Mouse (Mus musculus) right cerebral cortex, adult 18-20 months (tissue): Measurements from ENCODE around the gene Sap30l.

Experiments
- DNase-seq: peaks from one replicate; pipeline ENCODE4 v3.0.0; 2022; ENCODE audit warnings: mixed read lengths

Sap30l gene

DNA sequence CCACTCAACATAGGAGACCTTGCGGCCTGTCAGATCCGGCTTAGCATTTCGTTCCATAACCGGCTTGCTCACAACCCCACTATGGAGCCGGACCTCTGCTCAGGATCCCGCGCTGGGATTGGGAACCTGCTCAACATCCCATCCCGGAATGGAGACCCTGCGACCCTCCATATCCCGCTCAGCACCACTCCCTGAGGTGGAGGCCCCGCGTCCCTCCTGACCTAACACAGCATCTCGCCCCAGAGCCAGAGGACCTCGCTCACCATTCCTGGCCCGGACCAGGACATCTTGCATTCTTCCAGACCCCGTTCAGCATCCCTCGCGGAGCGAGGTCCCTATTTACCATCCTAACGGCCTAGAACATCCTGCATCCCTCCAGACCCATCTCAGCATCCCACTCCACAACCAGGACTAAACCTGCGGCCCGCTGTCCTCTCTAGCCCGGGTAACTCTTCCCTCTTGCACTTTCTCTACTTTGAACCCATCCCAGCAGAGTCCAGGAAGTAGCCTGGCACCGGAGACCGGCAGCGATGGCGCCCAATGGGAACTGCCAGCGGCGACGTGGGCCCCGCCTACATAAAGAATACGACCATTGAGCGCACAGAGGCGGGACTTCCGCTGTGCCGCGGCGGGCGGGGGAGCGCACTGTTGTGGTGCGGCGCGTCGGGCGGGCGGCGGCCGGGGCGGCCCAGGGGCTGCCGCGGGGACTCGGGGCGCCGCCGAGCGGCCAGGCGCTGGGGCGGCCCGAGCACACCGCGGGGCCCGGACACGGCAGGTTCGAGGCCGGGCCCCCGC lies at the start of gene Sap30l:
TSS of gene Sap30l (plus strand) at position 667 of the 795 bp plus-strand sequence.
- peak; percentile 97 for DNase-seq

DNA sequence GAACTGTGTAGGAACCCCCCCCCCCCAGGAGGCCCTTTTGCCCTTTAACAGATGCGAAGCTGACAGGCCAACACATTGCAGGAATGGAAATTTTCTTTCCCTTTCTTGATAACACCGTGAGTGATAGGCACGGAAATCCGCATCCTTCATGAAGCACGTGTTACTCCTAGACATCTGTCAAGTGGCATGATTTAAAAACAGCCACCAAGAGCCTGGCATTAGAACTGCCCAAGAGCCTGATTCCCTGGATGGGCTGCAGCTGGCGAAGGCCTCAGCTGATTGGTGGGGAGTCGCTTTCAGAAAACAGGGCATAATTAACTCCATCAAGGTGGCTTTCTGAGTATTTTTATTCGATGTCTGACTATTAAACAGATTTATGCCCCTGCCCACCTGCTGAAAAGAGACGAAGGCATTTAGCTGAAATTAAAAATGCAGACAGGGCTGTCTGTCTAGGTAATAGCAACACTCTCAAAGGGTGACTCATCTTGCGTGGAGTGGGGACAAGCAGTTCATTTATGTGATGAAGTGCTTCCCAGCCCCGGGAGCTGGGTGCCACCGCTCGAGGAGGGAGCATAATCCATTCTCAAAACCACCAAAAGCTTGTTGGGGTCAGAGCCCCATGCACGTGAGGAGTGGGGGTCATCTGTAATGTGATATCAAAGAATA lies 47.8 kb upstream of the Sap30l start:
- no peak for DNase-seq

DNA sequence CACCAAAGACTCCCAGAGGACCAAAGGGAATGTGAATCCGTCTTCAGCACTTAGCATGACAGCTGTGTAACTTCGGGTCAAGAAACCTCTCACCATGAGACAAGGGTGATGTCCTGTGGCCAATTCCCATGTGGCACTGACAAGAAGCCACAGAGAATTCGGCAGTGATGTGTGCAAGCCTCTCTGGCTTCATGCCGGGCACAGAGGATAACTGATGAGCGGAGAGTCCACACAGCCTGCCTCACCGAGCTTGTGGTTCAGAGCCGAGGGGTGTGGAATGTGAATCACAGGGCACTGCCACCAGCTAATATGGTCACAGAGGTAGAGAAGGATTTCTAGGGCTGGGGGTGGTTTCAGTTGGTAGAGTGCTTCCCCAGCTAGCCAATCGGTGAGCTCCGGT lies 42.8 kb upstream of the Sap30l start:
- no peak for DNase-seq

DNA sequence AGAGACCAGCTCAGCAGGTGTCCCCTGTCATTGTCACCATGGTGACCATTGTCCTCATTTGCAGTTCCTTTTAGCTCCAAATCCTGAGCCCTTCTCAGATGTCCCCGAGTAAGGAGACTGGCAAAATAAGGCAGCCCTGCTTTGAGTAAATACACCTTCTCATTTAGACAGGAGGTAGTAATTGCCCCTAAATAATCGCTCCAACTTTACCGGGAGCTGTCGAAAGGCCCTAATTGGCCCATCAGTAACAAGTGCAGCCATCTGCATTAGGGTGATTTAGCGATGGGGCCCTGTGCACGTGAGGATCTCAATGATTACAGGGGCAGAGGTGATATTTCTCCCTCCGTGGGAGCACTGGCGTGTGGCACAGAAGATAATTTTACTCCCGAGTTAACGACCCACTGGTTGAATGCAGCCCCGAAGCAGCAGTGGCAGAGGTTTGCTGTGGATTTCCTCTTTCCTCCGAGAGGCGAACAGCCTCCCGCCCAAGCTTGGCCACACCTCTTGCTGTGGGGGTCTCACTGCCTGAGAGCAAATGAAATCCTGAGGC lies 40.9 kb upstream of the Sap30l start:
- DNase-seq, result no peak

DNA sequence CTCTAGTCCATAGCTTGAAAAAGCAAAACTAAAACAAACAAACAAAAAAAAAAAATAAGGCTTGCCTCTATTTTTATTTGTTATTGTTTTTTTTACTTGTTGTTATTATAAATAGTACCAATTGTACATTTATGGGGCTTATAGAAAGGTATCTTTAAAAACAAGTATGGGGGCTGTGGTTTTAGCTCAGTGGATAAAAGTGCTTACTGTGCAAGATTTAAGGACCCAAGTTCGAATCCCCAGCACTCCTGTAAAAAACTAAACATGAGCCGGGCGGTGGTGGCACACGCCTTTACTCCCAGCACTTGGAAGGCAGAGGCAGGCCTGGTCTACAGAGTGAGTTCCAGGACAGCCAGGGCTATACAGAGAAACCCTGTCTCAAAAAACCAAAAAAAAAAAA lies 40.1 kb upstream of the Sap30l start:
- DNase-seq, result no peak

DNA sequence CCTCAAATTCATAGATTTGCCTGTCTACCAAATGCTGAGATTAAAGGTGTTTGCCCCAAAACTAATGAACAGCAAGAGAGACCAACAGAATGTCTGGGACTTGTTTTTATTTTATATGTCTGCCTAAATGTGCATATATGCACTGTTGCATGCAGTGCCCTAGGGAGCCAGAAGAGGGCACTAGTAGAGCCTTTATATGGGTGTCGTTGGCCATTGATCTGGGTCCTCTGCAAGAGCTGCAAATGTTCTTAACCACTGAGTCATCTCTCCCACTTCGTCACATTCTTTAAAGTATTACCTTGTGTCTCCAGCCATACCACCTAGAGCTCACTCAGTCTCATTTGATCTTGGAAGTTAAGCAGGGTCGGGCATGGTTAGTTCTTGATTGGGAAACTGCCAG lies 37.3 kb upstream of the Sap30l start:
- DNase-seq, result no peak

DNA sequence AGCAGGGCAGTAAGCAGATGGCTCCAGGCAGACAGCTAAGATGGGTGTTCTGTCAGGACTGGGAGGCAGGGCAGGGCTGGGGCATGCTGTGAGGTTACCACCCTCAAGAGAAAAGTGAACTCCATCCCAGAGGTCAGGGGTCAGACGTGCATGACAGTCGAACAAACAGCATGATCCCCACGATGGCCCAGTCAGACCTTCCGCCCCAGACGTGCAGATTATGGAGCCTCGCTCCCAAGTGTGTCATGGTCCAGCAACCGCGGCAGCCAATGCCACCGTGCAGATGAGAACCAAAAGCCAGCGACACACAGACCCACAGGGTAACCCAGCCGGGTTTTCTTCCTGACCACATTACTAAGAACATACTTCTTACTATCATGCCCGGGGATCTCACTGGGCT lies 34.8 kb upstream of the Sap30l start:
- no peak for DNase-seq

DNA sequence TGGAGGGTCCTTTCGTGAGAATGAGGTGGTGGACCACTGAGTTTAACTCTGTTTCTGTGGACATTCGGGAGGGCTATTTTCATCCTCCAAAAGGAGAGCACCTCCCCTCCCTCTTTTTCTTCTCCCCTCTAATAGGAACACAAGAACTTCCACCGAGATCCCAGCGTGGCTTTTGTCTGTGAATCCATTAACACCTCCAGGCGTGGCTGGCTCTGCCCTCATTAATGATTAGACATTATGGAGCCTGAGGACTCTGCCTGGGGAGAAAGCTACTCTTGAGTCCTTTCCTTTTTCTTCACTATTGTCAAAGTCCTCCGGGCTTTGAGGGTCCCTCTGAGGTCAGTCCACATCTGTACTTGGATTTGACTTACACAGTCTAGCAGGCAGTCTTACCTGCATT lies 34.3 kb upstream of the Sap30l start:
- no peak for DNase-seq

DNA sequence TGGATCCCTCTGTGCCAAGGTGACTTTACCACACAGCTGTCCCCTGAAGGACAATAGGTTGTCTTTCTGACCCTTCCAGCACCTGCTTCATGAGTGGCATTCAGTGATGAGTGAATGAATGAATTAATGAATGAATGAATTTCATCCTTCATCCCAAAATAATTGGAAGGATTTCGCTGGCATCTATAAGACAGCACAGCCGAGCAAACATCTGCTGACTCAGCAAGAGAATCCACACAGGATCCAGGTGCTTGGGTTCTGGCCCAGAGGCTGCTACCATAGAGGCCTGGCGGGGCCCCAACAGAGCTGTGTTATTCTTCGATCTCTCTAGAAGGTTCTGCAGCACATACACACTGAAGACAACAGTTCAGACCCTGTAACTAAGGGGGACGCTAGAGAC lies 30.7 kb upstream of the Sap30l start:
- DNase-seq, result no peak

DNA sequence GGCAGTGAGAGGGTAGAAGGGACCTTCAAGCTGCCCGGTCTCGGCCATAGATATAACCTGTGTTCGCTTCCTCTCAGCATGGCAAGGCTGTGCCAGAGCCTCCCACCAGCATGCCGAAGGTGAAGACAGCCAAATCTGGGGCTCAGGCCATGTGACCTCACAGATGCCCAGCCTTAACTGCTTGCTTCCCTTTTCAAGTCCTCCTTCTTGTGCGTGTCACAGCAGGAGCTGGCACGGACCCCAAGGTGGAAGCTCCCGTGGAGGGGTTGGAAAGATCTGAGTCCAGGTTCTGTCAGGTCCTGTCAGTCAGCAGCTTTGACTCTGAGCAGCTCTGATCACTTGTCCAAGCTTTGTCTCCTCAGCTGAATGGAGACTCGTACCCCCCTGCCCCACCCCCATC lies 29.8 kb upstream of the Sap30l start:
- no peak for DNase-seq

DNA sequence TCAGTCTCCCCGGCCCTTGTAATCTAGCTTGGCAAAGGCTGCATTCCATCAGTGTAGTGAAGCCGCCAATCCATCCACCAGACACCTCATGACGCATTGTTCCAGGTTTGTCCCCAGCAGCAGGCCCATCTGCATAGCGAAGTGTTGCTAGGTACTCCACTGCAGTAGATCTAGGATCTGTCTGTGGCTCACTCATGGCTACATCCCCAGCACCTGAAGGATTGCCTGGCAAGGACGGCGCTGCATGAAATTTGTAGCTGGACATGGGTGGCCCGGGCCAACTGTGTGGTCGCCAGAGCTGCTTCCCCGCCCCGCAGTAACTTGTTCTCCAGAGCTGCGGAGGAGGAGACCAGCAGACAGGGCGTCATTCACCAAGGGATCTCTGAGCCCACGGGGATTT lies 28.0 kb upstream of the Sap30l start:
- no peak for DNase-seq

DNA sequence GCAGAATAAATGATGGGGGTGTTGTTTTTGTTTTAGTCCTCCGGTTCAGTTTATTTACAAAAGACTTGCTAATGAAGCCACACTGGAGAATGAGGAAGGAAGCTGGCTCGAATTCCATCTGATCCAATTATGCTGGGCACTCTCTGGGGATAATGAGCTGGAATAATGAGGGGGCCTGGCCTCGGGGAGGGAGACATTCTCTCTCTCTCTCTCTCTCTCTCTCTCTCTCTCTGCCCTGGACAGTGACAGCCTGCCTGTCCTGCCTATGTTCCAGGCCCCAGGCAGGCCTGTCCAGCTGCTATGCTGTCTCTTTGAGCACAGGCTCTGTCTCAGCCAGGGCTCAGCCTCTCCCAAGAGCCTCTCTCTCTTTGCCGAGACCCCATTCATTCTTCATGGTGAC lies 27.5 kb upstream of the Sap30l start:
- no peak for DNase-seq

DNA sequence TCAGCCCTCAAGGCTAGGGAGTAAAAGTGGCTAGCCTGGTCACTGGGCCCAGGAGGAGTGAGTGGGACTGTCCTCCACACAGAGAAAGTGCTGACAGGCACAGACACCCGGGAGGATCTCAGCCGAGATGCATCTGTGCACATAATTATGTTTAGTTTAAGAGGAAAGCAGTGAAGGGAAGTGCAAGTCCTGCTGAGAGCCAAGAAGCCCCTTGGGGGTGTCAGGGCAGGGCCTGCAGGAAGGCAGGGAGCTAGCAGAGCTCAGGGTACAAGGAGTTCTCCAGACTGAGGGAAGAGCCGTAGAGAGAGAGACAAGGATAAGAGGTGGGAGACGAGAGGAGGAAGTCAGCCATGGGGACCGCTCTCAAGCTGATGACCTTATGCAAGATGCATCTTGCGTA lies 25.6 kb upstream of the Sap30l start:
- no peak for DNase-seq

DNA sequence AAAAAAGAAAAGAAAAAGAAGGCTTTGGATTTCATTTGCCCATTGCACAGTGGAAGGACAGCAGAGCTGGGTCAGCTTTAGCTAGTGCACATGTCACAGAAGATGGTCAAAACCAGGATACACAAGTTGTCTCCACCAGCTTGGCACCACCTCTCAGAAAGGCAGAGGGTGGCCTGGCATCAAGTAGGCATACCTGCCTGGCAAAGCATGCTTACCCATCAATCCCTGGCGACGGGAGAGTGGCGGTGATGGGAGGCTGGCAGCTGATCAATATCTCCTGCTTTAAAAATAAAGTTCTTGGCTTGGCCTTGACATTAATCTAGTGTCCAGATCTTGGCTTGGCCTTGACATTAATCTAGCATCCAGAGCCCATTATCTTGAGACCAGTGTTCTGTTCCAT lies 24.9 kb upstream of the Sap30l start:
- DNase-seq, result no peak

DNA sequence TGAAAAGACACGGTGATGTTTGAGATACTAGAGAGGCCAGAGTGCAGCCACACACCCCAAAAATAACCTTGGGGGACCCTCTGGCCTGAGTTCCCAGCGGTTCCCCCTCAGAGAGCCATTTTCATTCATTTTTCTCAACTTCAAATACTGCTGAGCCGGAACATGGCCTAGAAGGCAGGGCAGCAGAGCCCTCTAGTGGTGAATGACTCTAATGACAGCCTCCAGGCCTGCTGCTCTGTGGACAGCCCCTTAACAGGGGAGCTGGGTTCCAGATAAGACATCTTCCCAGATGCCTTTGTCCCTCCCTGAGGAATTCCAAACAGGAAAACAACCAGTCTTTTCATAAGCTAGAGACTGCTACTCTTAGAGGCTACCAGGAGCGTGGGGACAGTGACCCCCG lies 23.1 kb upstream of the Sap30l start:
- peak; percentile 43 for DNase-seq

DNA sequence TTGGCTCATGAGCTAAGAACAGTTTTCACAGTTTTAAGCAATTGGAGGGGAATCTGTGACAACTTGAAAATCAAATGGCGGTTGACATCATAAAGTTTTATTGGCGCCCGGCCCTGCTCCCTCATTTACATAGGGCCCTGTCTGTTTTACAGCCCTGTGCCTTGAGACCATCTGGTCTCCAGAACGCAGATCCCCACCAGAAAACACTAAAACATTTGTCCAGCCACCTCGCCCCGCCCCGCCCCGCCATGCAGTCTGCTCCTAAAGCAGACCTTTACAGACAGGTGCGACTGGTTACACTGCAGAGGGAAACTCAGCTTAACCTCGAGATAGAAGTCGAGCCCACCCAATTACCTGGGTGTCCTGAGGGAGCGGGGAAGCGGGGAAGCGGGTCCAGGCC lies 21.6 kb upstream of the Sap30l start:
- no peak for DNase-seq

DNA sequence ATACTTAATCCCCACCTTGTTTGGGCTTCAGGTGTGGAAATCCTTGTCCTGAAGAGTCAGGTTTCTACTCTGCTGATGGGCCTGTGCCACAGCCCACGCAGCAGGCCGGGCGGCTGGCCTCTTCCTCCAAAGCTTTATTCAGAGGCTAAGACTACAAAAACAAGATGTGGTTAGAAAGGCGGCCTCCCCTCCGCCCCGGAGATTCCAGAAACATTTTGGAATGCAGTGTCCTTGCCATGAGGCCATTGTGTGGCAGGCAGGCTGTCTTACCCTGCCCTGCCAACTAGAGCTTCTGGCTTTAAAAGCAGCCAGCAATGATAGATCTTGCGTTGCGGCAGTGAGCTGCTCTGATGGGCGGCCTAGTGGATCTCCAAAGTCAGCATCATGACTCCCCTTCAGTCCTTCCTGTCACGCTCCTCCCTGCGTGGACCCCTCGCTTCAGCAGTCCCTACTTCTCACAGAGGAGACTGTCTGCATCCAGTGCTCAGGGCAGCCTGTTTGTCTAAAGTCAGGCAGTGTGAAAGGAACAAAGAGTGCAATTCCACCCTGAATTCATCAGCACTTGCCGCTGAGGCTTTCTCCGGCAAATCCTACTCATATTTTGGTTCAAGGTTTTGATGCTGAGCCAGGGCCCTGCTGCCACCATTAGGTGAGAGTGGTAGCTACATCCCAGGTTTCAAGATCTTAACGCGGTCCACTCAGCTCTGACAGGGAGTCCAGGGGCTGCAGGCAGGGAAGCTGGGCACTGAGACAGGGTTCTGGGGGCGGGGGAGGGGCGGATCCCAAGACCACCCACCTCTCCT lies 14.6 kb upstream of the Sap30l start:
- peak; percentile 65 for DNase-seq

DNA sequence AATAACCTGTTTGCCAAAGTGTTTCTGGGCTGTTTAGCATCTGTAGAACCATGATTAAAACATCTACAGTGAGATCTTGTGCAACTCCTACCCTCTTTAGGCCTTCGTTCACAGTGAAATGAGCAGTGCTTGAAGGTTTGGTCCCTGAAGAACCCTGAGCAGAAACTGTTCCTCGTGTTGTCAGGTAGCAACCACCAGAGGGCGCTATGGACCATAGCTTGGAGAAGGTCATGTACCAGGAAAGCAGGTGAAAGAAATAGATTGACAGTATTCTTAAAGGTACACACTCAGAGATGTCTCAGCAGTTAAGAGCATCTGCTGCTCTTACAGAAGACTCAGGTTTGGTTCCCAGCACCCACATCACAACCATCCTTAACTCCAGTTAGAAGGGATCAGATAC lies 13.5 kb upstream of the Sap30l start:
- DNase-seq, result no peak

DNA sequence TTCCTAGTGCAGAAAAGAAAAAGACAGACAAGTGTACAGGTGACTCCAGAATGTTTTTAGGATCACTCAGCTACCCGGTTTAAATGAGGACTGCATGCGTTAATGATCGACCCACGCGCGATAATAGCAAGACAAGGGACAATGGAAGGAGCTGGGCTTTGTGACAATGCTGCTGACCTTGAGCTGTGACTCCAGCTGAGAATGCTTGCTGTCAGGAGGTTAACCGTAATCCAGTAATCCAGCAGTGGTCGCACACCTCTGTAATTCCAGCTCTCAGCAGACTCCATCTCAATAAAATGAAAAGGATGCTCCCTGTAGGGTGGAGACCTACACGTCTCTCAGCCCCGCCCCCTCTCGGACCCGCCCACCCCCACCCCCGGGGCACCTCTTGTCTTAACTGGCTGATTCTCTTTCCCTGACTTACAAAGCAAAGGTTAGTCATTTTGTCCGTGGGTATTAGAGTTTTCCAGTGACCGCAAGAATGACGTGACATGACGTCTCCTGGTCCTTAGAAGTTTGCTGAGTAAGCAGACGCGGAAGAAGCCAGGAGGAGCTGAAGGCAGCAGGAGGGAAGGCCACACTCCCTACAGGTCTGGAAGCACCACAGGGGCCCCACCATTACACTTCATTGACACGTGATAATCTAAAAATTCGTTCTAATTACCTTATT lies 10.4 kb upstream of the Sap30l start:
- no peak for DNase-seq

DNA sequence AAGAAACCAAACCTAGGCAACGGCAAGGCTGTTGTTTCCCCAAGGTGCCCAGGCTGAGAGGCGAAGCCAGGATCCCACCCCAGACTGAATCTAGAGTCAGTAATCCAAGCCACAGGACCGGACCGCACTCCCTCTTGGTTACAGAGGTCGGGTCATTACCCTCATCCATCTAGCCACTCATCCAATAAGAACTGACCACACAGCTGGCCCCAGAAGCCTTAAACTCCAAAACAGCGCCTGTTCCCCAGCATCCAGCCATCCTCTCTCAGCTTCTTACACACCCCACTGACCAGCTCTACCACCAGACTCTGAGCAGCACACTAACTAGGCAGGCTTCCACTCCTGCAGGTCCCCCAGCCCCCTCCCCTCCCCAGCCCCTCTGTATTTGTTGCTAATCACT lies 6.4 kb upstream of the Sap30l start:
- no peak for DNase-seq

DNA sequence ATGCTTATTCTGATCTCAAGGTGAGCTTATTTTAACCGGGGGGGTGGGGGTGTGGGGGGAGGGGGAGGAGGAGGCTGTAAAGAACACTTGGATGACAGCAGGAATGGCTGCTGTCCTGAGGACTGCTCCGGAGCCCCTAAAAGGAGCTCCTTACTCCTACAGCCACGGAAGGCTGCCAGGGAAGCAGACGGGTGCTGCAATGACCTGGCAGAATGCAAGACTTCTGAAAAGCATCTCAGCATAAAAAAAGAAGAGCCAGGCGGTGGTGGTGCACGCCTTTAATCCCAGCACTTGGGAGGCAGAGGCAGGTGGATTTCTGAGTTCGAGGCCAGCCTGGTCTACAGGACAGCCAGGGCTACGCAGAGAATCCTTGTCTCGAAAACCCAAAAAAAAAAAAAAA lies 3.6 kb upstream of the Sap30l start:
- DNase-seq, result no peak

DNA sequence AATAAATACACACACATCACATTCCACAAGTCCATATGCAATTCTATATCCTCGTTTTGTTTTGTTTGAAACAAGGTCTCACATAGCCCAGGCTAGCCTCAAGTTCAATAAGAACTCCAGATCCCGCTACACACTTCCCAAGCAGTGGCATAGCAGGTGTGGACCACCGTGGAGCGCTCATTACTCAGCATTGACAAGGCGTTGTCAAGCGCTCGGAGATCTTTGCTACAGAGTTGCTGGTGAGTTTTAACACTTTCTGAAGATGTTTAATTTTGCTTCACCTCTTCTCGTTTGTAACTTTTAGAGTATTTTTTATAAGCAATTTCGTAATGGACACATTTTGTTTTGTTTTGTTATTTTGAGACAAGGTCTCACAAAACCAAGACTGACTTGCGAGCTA lies 2.0 kb upstream of the Sap30l start:
- DNase-seq, result no peak
